Mouse (Mus musculus) midbrain, embryonic 11.5 days (tissue): ENCODE data around the gene Stk11ip. TPM values are rescaled to one million over a fixed set of nuclear protein-coding genes. Genes with fewer than 3 reads are reported as not detected.

Experiments used
- ATAC-seq: fragments of 200-750 bp; cut with Nextera tagmentation; 2 replicates; pipeline ENCODE4 v1.8.0; 2017; ENCODE audit warnings: moderate TSS enrichment, moderate library complexity; ENCODE audit not compliant: low FRiP score
- DNase-seq: peaks from one replicate; pipeline ENCODE4 v3.0.0; 2015; ENCODE audit warnings: low spot score; ENCODE audit errors: missing footprints
- H3K27ac ChIP-seq: fragments of 300-500 bp; sonication (generic); 2 replicates; pipeline ENCODE4 v1.5.1; 2014; ENCODE audit warnings: low read depth, low read length
- H3K27me3 ChIP-seq: fragments of 300-500 bp; sonication (generic); 2 replicates; pipeline ENCODE4 v1.6.1; 2014; ENCODE audit warnings: mild to moderate bottlenecking, low read length, moderate library complexity, mixed read lengths; ENCODE audit not compliant: control insufficient read depth, insufficient read depth
- H3K36me3 ChIP-seq: fragments of 300-500 bp; sonication (generic); 2 replicates; pipeline ENCODE4 v1.6.1; 2014; ENCODE audit warnings: mild to moderate bottlenecking, low read length, moderate library complexity, mixed read lengths; ENCODE audit not compliant: control insufficient read depth, insufficient read depth
- H3K4me1 ChIP-seq: fragments of 300-500 bp; sonication (generic); 2 replicates; pipeline ENCODE4 v1.6.1; 2014; ENCODE audit warnings: low read length; ENCODE audit not compliant: control insufficient read depth, insufficient read depth
- H3K4me2 ChIP-seq: fragments of 300-500 bp; sonication (generic); 2 replicates; pipeline ENCODE4 v1.6.1; 2014; ENCODE audit warnings: mild to moderate bottlenecking, moderate library complexity
- H3K4me3 ChIP-seq: fragments of 300-500 bp; sonication (generic); 2 replicates; pipeline ENCODE4 v1.5.1; 2014; ENCODE audit warnings: low read depth, low read length
- H3K9ac ChIP-seq: fragments of 300-500 bp; sonication (generic); 2 replicates; pipeline ENCODE4 v1.6.1; 2014; ENCODE audit warnings: low read length
- H3K9me3 ChIP-seq: fragments of 300-500 bp; sonication (generic); 2 replicates; pipeline ENCODE4 v1.6.1; 2016; ENCODE audit warnings: low read length; ENCODE audit not compliant: control insufficient read depth
- WGBS: fragments of 180-500 bp; shearing (Covaris S2); extraction: QIAGEN DNeasy Blood & Tissue Kit; methylation state at CpG from one replicate; pipeline ENCODE4 v1.1.7; 2014; 5-methylcytosine and 5-hydroxymethylcytosine counted together
- polyA plus RNA-seq: library from polyadenylated mRNA; unstranded; fragments of >200 nt; fragmentation: Nextera tagmentation; extraction: Ambion mirVana; gene quantifications from 2 replicates; pipeline ENCODE4 v1.2.1, GENCODE M21; 2014

Gene Stk11ip
- polyA plus RNA-seq, 1 experiment from 2014 or later, result 15.7 TPM

DNA sequence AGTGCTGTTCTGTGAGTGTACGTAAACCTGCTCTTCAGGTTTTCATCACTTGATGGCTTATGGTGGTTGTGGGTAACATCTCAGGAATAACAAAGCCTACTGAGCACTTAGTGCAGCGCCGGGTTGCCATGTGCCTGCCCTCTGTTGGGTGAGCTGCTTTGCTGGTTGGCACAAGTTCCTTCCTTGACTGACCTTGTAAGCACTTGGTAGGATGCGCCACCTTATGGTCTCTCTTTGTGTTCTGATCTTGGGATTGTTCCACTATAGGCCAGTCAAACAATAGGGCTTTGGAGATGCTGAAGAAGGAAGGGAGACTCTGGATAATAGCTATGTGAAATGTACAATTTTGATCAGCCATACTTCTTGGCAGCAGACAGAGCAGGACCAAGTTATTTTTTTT is 9.2 kb downstream of the Stk11ip start:
- ATAC-seq, result no peak
- WGBS, result 84% methylated on average over 4 of the region's 4 CpGs
- Histone ChIP-seq H3K36me3 (peaks cover 5% of the 10 kb centered on the region), H3K9ac (no peak overlapping the region), H3K4me2 (no peak overlapping the region), H3K4me1 (no peaks in the 10 kb centered on the region), H3K27me3 (no peaks in the 10 kb centered on the region), H3K27ac (no peak overlapping the region), H3K4me3 (no peak overlapping the region), H3K9me3 (no peaks in the 10 kb centered on the region)
- DNase-seq, result peak; percentile 19

DNA sequence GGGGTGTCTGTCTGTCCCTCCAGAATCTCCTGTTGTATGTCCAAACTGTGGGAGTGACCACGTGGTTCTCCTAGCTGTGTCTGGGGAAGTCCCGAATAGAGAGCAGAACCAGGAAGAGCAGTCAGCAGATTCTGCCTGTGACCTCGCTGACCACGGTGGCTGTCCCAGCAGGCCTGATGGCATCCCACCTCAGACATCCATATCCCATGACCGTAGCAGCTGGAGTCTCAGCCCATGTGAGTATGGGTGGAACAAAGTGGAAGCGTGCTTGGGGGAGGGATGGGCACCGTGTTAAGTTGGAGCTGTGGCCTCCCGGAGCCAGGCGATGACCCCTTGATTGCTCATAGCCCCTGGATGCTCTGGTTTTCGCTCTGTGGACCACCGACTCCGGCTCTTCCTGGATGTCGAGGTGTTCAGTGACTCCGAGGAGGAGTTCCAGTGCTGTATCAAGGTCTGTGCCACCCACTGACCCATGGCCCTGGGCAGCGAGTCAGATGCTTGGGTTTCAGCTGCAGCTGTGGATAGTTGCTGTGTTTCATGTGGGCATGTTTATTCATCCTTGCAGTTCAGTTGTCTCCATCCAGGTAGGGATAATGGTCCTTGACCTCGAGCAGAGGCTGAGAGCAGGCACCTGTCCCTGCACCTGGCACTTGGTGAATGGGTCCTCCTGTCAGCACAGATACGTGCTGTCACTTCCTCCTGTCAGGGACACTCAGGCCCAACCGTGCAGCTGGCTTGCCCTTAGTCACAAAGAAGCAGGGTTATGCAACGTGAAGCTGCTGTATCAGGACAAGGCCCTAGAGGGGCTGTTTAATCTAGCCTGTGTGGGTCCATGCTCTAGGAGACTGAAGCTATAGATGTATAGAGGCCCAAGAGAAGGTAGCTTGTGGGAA is 11.2 kb downstream of the Stk11ip start:
- Histone ChIP-seq H3K36me3 (no peaks in the 10 kb centered on the region; the same call in 1 of the 2 replicates), H3K27ac (no peak overlapping the region), H3K4me2 (no peak overlapping the region), H3K4me1 (no peaks in the 10 kb centered on the region), H3K9me3 (no peaks in the 10 kb centered on the region), H3K9ac (no peak overlapping the region), H3K27me3 (no peaks in the 10 kb centered on the region), H3K4me3 (no peak overlapping the region)
- ATAC-seq (no peak), DNase-seq (no peak)
- 90% methylated on average over 19 of the region's 19 CpGs for WGBS

GRCm38 (mm10) chr1:75533325-75534252 is 12.3 kb downstream of the Stk11ip start:
- Histone ChIP-seq H3K4me3 (no peak overlapping the region), H3K4me1 (no peaks in the 10 kb centered on the region), H3K9me3 (no peaks in the 10 kb centered on the region), H3K27ac (no peak overlapping the region), H3K36me3 (no peaks in the 10 kb centered on the region; the same call in 1 of the 2 replicates), H3K4me2 (no peak overlapping the region), H3K27me3 (no peaks in the 10 kb centered on the region), H3K9ac (no peak overlapping the region)
- WGBS, result 87% methylated on average over 19 of the region's 19 CpGs
- no peak for ATAC-seq
- DNase-seq, result peak; percentile 35

- no peak overlapping the region for H3K27ac ChIP-seq
- 85% methylated on average over 2 of the region's 2 CpGs for WGBS
- DNase-seq (no peak), ATAC-seq (no peak)
- no peaks in the 10 kb centered on the region for H3K27me3 ChIP-seq
- H3K36me3 ChIP-seq, result no peaks in the 10 kb centered on the region
- H3K4me3 ChIP-seq, result no peak overlapping the region
- no peaks in the 10 kb centered on the region for H3K9me3 ChIP-seq
- no peaks in the 10 kb centered on the region for H3K4me1 ChIP-seq
- H3K9ac ChIP-seq, result no peak overlapping the region
- H3K4me2 ChIP-seq, result no peak overlapping the region
These were observed 16.3 kb downstream of the Stk11ip start for GRCm38 (mm10) chr1:75537587-75537986.

- H3K9ac ChIP-seq, result no peak overlapping the region
- ATAC-seq, result no peak
- no peak overlapping the region for H3K4me3 ChIP-seq
- peak; percentile 73 for DNase-seq
- no peak overlapping the region for H3K4me2 ChIP-seq
- H3K27ac ChIP-seq, result no peak overlapping the region
- WGBS, result 89% methylated on average over 9 of the region's 9 CpGs
- no peaks in the 10 kb centered on the region for H3K9me3 ChIP-seq
- no peaks in the 10 kb centered on the region for H3K27me3 ChIP-seq
- H3K4me1 ChIP-seq, result no peaks in the 10 kb centered on the region
- H3K36me3 ChIP-seq, result no peaks in the 10 kb centered on the region
These were observed 17.4 kb downstream of the Stk11ip start for GRCm38 (mm10) chr1:75538597-75539190.

DNA sequence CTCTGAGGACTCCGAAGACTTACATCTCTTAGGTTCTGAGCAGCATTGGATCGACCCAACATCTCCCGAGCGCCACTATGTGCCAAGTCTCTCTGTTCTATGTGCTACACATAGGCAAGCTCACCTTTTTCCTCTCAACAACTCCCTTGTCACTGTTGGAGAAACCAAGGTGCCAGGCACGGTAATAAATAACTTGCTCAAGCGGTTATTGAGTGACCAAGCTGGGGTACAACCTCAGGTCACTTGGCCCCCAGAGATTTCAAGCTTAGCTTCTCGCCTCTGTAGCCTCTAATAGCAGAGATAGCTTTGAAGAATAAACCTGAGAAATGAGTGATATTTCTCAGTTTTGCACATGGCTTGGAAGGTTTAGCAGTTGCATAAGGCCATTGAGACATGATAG is 20.2 kb downstream of the Stk11ip start:
- no peaks in the 10 kb centered on the region for H3K27me3 ChIP-seq
- no peak overlapping the region for H3K4me2 ChIP-seq
- peaks cover 4% of the 10 kb centered on the region for H3K4me1 ChIP-seq
- peak; percentile 56 for DNase-seq
- no peak overlapping the region for H3K27ac ChIP-seq
- H3K9ac ChIP-seq, result no peak overlapping the region
- no peak for ATAC-seq
- WGBS, result 93% methylated on average over 7 of the region's 7 CpGs
- H3K36me3 ChIP-seq, result no peaks in the 10 kb centered on the region
- H3K9me3 ChIP-seq, result no peaks in the 10 kb centered on the region
- no peak overlapping the region for H3K4me3 ChIP-seq

- no peak for ATAC-seq
- Histone ChIP-seq H3K9me3 (no peaks in the 10 kb centered on the region), H3K4me2 (no peak overlapping the region), H3K36me3 (no peaks in the 10 kb centered on the region), H3K4me3 (no peak overlapping the region), H3K27me3 (no peaks in the 10 kb centered on the region), H3K4me1 (peaks cover 8% of the 10 kb centered on the region), H3K27ac (no peak overlapping the region), H3K9ac (no peak overlapping the region)
- WGBS, result 90% methylated on average over 6 of the region's 6 CpGs
- DNase-seq, result no peak
These were observed 23.0 kb downstream of the Stk11ip start for GRCm38 (mm10) chr1:75544351-75544750.

GRCm38 (mm10) chr1:75545965-75546956 is 24.9 kb downstream of the Stk11ip start, which contains the start of gene Slc4a3:
TSS of gene Slc4a3 (plus strand) at chr1:75546266.
- H3K4me2 ChIP-seq, result peak within 1 kb of the TSS; percentile 80
- ATAC-seq (peak; percentile 91), DNase-seq (peak; percentile 96)
- no peaks in the 10 kb centered on the region for H3K9me3 ChIP-seq
- H3K4me3 ChIP-seq, result peak within 1 kb of the TSS; percentile 67
- peak within 1 kb of the TSS; percentile 60 for H3K27ac ChIP-seq
- peak within 1 kb of the TSS; percentile 91 for H3K9ac ChIP-seq
- H3K36me3 ChIP-seq, result peaks cover 3% of the 10 kb centered on the region; the same call in 1 of the 2 replicates
- WGBS, result 1% methylated on average over 52 of the region's 64 CpGs
- H3K27me3 ChIP-seq, result no peaks in the 10 kb centered on the region
- peaks cover 8% of the 10 kb centered on the region for H3K4me1 ChIP-seq
